ENCODE assay signal across 24 mouse cellular contexts in the genomic region with DNA sequence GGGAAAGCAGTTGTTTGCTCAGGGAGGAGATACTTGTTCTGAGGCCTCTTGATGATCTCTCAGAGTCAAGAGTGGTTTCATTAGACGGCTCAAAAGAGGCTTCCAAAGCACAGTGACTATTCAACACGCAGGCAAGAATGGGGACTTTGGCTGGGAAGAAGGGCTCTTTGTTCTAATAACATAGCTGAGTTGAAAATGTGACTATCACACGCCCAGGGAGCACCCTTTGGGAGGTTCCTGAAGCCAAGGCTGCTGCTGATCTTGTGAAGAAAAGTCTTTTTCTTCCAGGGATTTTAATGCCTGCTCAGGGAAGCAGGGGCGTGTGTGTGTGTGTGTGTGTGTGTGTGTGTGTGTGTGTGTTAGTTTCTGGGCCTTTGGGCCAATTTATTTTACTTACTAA. TPM values are rescaled to one million over a fixed set of nuclear protein-coding genes. Genes with fewer than 3 reads are reported as not detected.
"Had no signal": no experiment of that assay in that cellular context is flagged by ENCODE, and none has a peak within 500 bp of the region (broad histone marks: within the 10 kb centered on the region; RNA-seq: fewer than 3 reads in every experiment).

No protein-coding gene starts in this region.

- H3K4me3 ChIP-seq: layer of hippocampus, adult 2 months; limb, embryonic 12.5 days; liver, embryonic 13.5 days; megakaryocyte, embryonic 14.5 days; midbrain, embryonic 15.5 days; neural tube, embryonic 12.5 days; stomach, embryonic 15.5 days had no signal

- H3K4me2 ChIP-seq: limb, embryonic 12.5 days; liver, embryonic 13.5 days; midbrain, embryonic 11.5 days; midbrain, embryonic 15.5 days; neural tube, embryonic 12.5 days; stomach, embryonic 15.5 days had no signal

- H3K9me3 ChIP-seq: limb, embryonic 12.5 days; liver, embryonic 13.5 days; megakaryocyte, embryonic 14.5 days; midbrain, embryonic 15.5 days; neural tube, embryonic 12.5 days; stomach, embryonic 15.5 days had no signal

- H3K27ac ChIP-seq: kidney, postnatal 0 days; layer of hippocampus, adult 2 months; limb, embryonic 12.5 days; liver, embryonic 13.5 days; macrophage; midbrain, embryonic 15.5 days; neural tube, embryonic 12.5 days; stomach, embryonic 15.5 days had no signal

- H3K4me1 ChIP-seq: limb, embryonic 12.5 days; megakaryocyte, embryonic 14.5 days; midbrain, embryonic 15.5 days; neural tube, embryonic 12.5 days; stomach, embryonic 15.5 days had no signal

- H3K27me3 ChIP-seq: limb, embryonic 12.5 days; liver, embryonic 13.5 days; megakaryocyte, embryonic 14.5 days; midbrain, embryonic 15.5 days; neural tube, embryonic 12.5 days; stomach, embryonic 15.5 days had no signal

- DNase-seq: kidney, adult 9 months; kidney, postnatal 4 days; liver; liver, embryonic 13.5 days; liver, postnatal 0 days; lung, postnatal 10 days; retina, postnatal 1 day; right cerebral cortex, postnatal 4 days; thymus, adult 2 months; thymus, postnatal 25 days had no signal

- H3K9ac ChIP-seq: limb, embryonic 12.5 days; liver, embryonic 13.5 days; liver, postnatal 0 days; midbrain, embryonic 15.5 days; neural tube, embryonic 12.5 days; stomach, embryonic 15.5 days had no signal

- ATAC-seq: liver, postnatal 0 days; midbrain, embryonic 15.5 days had no signal

- H3K36me3 ChIP-seq: limb, embryonic 12.5 days; liver, embryonic 13.5 days; midbrain, embryonic 15.5 days; neural tube, embryonic 12.5 days; stomach, embryonic 15.5 days had no signal

RNA-seq across cellular contexts. Expression of gene A2ml1, which starts 8.0 kb away (rescaled TPM):
- total RNA-seq: monocyte, adult 5-6 weeks; neutrophil, adult 5-6 weeks had no signal
- polyA plus RNA-seq: limb, embryonic 12.5 days; macrophage; midbrain, embryonic 11.5 days; neural tube, embryonic 12.5 days; spleen, adult 2 months had no signal

RNA-seq across cellular contexts. Expression of gene Klrb1a, which starts 33.9 kb away (rescaled TPM):
- total RNA-seq: layer of hippocampus, adult 2 months; layer of hippocampus, postnatal 10 days; left cerebral cortex, postnatal 36 days; neutrophil, adult 5-6 weeks had no signal
- polyA plus RNA-seq: limb, embryonic 12.5 days; macrophage; midbrain, embryonic 11.5 days; midbrain, embryonic 15.5 days; neural tube, embryonic 12.5 days; stomach, embryonic 15.5 days had no signal
